ENCODE assay signal across 10 mouse cellular contexts in the genomic region with DNA sequence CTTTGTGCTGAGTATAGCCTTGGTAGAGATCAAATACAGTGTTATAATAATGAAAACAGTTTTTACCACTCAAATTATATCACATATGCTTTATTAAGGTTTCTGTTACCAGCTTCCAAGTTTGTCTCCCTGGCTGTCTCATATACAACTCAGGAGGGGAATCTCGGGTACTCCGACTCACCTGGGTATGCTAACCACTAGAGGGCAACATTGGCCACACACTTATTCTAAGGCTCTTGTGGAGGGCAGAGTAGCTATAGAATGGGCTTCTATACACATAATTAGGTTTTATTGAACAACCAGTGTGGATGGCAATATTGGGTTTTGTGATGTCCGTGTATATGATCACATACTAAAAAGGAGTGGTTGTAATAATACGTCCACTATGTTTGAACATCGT. TPM values are rescaled to one million over a fixed set of nuclear protein-coding genes. Genes with fewer than 3 reads are reported as not detected.
DNase-seq lines count a peak whose midpoint lies in the region; ATAC-seq and TF ChIP-seq lines count a peak whose summit lies in the region.
"Had no signal": no experiment of that assay in that cellular context is flagged by ENCODE, and none has a peak within 500 bp of the region (broad histone marks: within the 10 kb centered on the region; RNA-seq: fewer than 3 reads in every experiment).

No protein-coding gene starts in this region.

- H3K4me3 ChIP-seq in forebrain, embryonic 10.5 days, result no peak overlapping the region
- H3K4me3 ChIP-seq in forebrain, embryonic 16.5 days (replicated peaks; ENCODE audit: low read length), result no peak overlapping the region
- H3K4me3 ChIP-seq in liver, embryonic 11.5 days (ENCODE audit: low read depth, low read length), result no peak overlapping the region
- no peak overlapping the region for H3K4me3 ChIP-seq in hindbrain, postnatal 0 days (ENCODE audit: low read length)
- H3K4me3 ChIP-seq: midbrain, embryonic 12.5 days had no signal

- ATAC-seq in forebrain, embryonic 16.5 days, result no peak
- ATAC-seq in liver, embryonic 11.5 days (replicated peaks; ENCODE audit: low FRiP score), result no peak
- no peak for ATAC-seq in hindbrain, postnatal 0 days

- no peak overlapping the region for H3K4me2 ChIP-seq in forebrain, embryonic 16.5 days (ENCODE audit: low read length)
- H3K4me2 ChIP-seq in liver, embryonic 11.5 days, result no peak overlapping the region
- no peak overlapping the region for H3K4me2 ChIP-seq in hindbrain, postnatal 0 days (ENCODE audit: low read depth, low read length)
- H3K4me2 ChIP-seq: midbrain, embryonic 12.5 days had no signal

- H3K4me1 ChIP-seq in forebrain, embryonic 10.5 days, result no peaks in the 10 kb centered on the region
- no peaks in the 10 kb centered on the region for H3K4me1 ChIP-seq in forebrain, embryonic 16.5 days (replicated peaks; ENCODE audit: control insufficient read depth, insufficient read depth, low read length)
- H3K4me1 ChIP-seq in liver, embryonic 11.5 days (replicated peaks; ENCODE audit: control insufficient read depth, insufficient read depth, low read length), result no peaks in the 10 kb centered on the region
- no peaks in the 10 kb centered on the region for H3K4me1 ChIP-seq in hindbrain, postnatal 0 days (ENCODE audit: insufficient read depth, low read length)
- H3K4me1 ChIP-seq: midbrain, embryonic 12.5 days had no signal

- TF ChIP-seq CTCF in hindbrain, postnatal 0 days (IDR thresholded peaks at IDR 0.05; ENCODE audit: low read depth), result peak; percentile 60

- H3K9ac ChIP-seq in forebrain, embryonic 16.5 days (replicated peaks; ENCODE audit: low read depth, low read length), result no peak overlapping the region
- H3K9ac ChIP-seq in liver, embryonic 11.5 days (ENCODE audit: low read depth, low read length), result no peak overlapping the region
- no peak overlapping the region for H3K9ac ChIP-seq in hindbrain, postnatal 0 days (replicated peaks; ENCODE audit: low read length)
- H3K9ac ChIP-seq: midbrain, embryonic 12.5 days had no signal

- no peaks in the 10 kb centered on the region for H3K9me3 ChIP-seq in forebrain, embryonic 10.5 days
- H3K9me3 ChIP-seq in forebrain, embryonic 16.5 days (ENCODE audit: control insufficient read depth, low read length), result no peaks in the 10 kb centered on the region
- no peaks in the 10 kb centered on the region for H3K9me3 ChIP-seq in liver, embryonic 11.5 days (ENCODE audit: control insufficient read depth, low read length)
- H3K9me3 ChIP-seq in hindbrain, postnatal 0 days (ENCODE audit: low read length), result no peaks in the 10 kb centered on the region
- H3K9me3 ChIP-seq: midbrain, embryonic 12.5 days had no signal

- 51% methylated on average over 5 of the region's 5 CpGs for WGBS in forebrain, embryonic 10.5 days
- WGBS in forebrain, embryonic 16.5 days, result 44% methylated on average over 5 of the region's 5 CpGs
- 41% methylated on average over 5 of the region's 5 CpGs for WGBS in liver, embryonic 11.5 days
- WGBS in hindbrain, postnatal 0 days, result 41% methylated on average over 5 of the region's 5 CpGs

- H3K27me3 ChIP-seq in forebrain, embryonic 10.5 days (ENCODE audit: poor library complexity, severe bottlenecking), result no peaks in the 10 kb centered on the region
- H3K27me3 ChIP-seq in forebrain, embryonic 16.5 days (replicated peaks; ENCODE audit: control insufficient read depth, insufficient read depth, low read length), result no peaks in the 10 kb centered on the region
- no peaks in the 10 kb centered on the region for H3K27me3 ChIP-seq in liver, embryonic 11.5 days (replicated peaks; ENCODE audit: control insufficient read depth, insufficient read depth, low read length)
- no peaks in the 10 kb centered on the region for H3K27me3 ChIP-seq in hindbrain, postnatal 0 days (ENCODE audit: insufficient read depth, low read length)
- H3K27me3 ChIP-seq: midbrain, embryonic 12.5 days had no signal

- no peaks in the 10 kb centered on the region for H3K36me3 ChIP-seq in forebrain, embryonic 10.5 days (replicated peaks)
- H3K36me3 ChIP-seq in forebrain, embryonic 16.5 days (ENCODE audit: control insufficient read depth, insufficient read depth), result no peaks in the 10 kb centered on the region
- no peaks in the 10 kb centered on the region for H3K36me3 ChIP-seq in liver, embryonic 11.5 days (ENCODE audit: control insufficient read depth, insufficient read depth, low read length)
- no peaks in the 10 kb centered on the region for H3K36me3 ChIP-seq in hindbrain, postnatal 0 days (ENCODE audit: insufficient read depth, low read length)
- H3K36me3 ChIP-seq: G1E; midbrain, embryonic 12.5 days had no signal

- peak; percentile 17 for DNase-seq in forebrain, embryonic 10.5 days (ENCODE audit: extremely low spot score, low spot score)
- DNase-seq in liver (peak; percentile 9), adipocyte (ENCODE audit: low spot score) (peak; percentile 16)
- no peak for DNase-seq in liver, embryonic 11.5 days (ENCODE audit: low spot score)
- peak; percentile 31 for DNase-seq in hindbrain, postnatal 0 days (ENCODE audit: low spot score)
- peak; percentile 32 for DNase-seq in retina, adult 2 months (ENCODE audit: low read depth, low spot score)
- DNase-seq in gastrocnemius, postnatal 25 days, result no peak

- no peak overlapping the region for H3K27ac ChIP-seq in forebrain, embryonic 10.5 days
- H3K27ac ChIP-seq in forebrain, embryonic 16.5 days (ENCODE audit: low read length), result no peak overlapping the region
- H3K27ac ChIP-seq in liver, embryonic 11.5 days (ENCODE audit: low read depth, low read length), result no peak overlapping the region
- no peak overlapping the region for H3K27ac ChIP-seq in hindbrain, postnatal 0 days
- H3K27ac ChIP-seq: midbrain, embryonic 12.5 days had no signal

RNA-seq across cellular contexts. Expression of gene Cntln, which starts 47.1 kb away (rescaled TPM):
- 5.9 and 6.7 TPM in 2 replicates for polyA plus RNA-seq in forebrain, embryonic 10.5 days (2016; fragmentation: Nextera tagmentation; extraction: Ambion mirVana)
- 5.0 and 6.1 TPM in 2 replicates for polyA plus RNA-seq in forebrain, embryonic 16.5 days (2015; fragmentation: Nextera tagmentation; extraction: Ambion mirVana)
- 4.0 TPM in 2 replicates for polyA plus RNA-seq in liver, embryonic 11.5 days (2014; fragmentation: Nextera tagmentation; extraction: Ambion mirVana)
- 8.4 and 9.2 TPM in 2 replicates for total RNA-seq in hindbrain, postnatal 0 days (2014; rRNA removed)
- 5.9 and 7.1 TPM in 2 replicates for polyA plus RNA-seq in hindbrain, postnatal 0 days (2015; fragmentation: Nextera tagmentation; extraction: Ambion mirVana)
- total RNA-seq in gastrocnemius, postnatal 25 days (2021), result 1 to 10 TPM; 1.3 to 2.0 TPM
- polyA plus RNA-seq: G1E had no signal

Comparison
In these comparisons a context has a peak if more than half of its experiments do, and no peak if none do; other contexts are left out.
1. DNase-seq: peak in forebrain, embryonic 10.5 days (single experiment), liver (single experiment), adipocyte (single experiment), hindbrain, postnatal 0 days (single experiment) and retina, adult 2 months (single experiment); none in liver, embryonic 11.5 days (single experiment) and gastrocnemius, postnatal 25 days (single experiment).